Mouse (Mus musculus) hindbrain, embryonic 15.5 days (tissue): ENCODE data around the gene Hspa12b. TPM values are rescaled to one million over a fixed set of nuclear protein-coding genes. Genes with fewer than 3 reads are reported as not detected.
"Not testable (repeated sequence)": the region's sequence is repeated elsewhere in the genome, so short reads cannot be mapped to it uniquely, and the experiment has no call there.

Experiments
- ATAC-seq: fragments of 200-750 bp; cut with Nextera tagmentation; 2 replicates; pipeline ENCODE4 v1.8.0; 2017; ENCODE audit warnings: low read depth, moderate number of reproducible peaks, moderate TSS enrichment; ENCODE audit not compliant: low FRiP score
- H3K27ac ChIP-seq: fragments of 300-500 bp; sonication (generic); replicated peaks from 2 replicates; pipeline ENCODE4 v1.5.1; 2015; ENCODE audit warnings: mild to moderate bottlenecking, inconsistent platforms
- H3K27me3 ChIP-seq: fragments of 300-500 bp; sonication (generic); 2 replicates; pipeline ENCODE4 v1.6.1; 2015; ENCODE audit warnings: control low read depth, inconsistent platforms
- H3K36me3 ChIP-seq: fragments of 300-500 bp; sonication (generic); 2 replicates; pipeline ENCODE4 v1.6.1; 2015; ENCODE audit warnings: control low read depth, inconsistent platforms
- H3K4me1 ChIP-seq: fragments of 300-500 bp; sonication (generic); replicated peaks from 2 replicates; pipeline ENCODE4 v1.6.1; 2015; ENCODE audit warnings: control low read depth, inconsistent platforms
- H3K4me2 ChIP-seq: fragments of 300-500 bp; sonication (generic); 2 replicates; pipeline ENCODE4 v1.6.1; 2015; ENCODE audit warnings: moderate library complexity, mild to moderate bottlenecking, inconsistent platforms
- H3K4me3 ChIP-seq: fragments of 300-500 bp; sonication (generic); 2 replicates; pipeline ENCODE4 v1.5.1; 2015; ENCODE audit warnings: mild to moderate bottlenecking, inconsistent platforms
- H3K9ac ChIP-seq: fragments of 300-500 bp; sonication (generic); 2 replicates; pipeline ENCODE4 v1.6.1; 2015; ENCODE audit warnings: inconsistent platforms
- H3K9me3 ChIP-seq: fragments of 300-500 bp; sonication (generic); 2 replicates; pipeline ENCODE4 v1.6.1; 2016; ENCODE audit warnings: control low read depth, inconsistent platforms
- WGBS: fragments of 180-500 bp; shearing (Covaris S2); methylation state at CpG from one replicate; pipeline ENCODE4 v1.1.7; 2015; 5-methylcytosine and 5-hydroxymethylcytosine counted together
- polyA plus RNA-seq: library from polyadenylated mRNA; unstranded; fragments of >200 nt; fragmentation: Nextera tagmentation; extraction: Ambion mirVana; gene quantifications from 2 replicates; pipeline ENCODE4 v1.2.1, GENCODE M21; 2015

Hspa12b gene
- polyA plus RNA-seq, 1 experiment from 2014 or later, result 4.8 TPM

DNA sequence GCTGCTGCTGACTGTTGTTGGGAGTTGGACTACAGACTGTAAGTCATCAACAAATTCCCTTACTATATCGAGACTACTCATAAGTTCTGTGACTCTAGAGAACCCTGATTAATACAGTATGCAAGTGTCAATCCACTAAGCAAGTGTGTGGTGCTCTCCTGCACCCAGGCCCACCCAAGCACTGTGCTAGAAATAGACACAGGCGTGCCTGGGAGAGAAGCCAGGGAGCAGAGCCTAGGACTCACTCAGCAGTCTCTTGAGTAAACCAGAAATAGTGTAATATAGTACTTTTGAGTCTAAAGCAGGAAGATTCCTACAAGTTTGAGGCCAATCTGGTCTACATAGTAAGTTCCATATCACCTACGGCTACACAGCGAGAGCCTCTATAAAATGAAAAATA is 23.1 kb upstream of the Hspa12b start:
- Histone ChIP-seq H3K36me3 (no peaks in the 10 kb centered on the region), H3K27me3 (no peaks in the 10 kb centered on the region), H3K4me3 (no peak overlapping the region), H3K4me1 (no peaks in the 10 kb centered on the region), H3K27ac (no peak overlapping the region), H3K9me3 (no peaks in the 10 kb centered on the region), H3K9ac (no peak overlapping the region), H3K4me2 (no peak overlapping the region)
- WGBS, result 89% methylated on average over 4 of the region's 4 CpGs
- ATAC-seq, result no peak

DNA sequence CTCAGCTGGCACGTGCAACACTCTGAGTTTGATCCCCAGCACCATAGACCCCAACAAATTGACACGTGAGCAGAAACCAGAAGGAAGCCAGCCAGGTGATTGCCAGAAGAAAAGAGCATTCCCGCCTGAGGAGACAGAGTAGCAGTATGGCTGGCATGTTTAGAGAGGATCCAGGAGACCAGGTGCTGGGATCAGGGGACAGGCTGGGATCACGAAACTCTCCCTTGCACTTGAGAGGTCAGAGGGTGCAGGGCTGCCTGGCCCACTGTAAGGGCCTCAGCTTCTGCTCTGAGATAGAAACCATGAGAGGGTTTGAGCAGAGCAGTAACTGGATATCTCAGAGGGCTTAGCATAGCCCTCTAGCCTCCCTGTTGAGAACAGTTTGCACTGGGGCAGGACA is 22.0 kb upstream of the Hspa12b start:
- not testable (repeated sequence) for H3K9ac ChIP-seq, H3K4me1 ChIP-seq, H3K4me3 ChIP-seq, H3K9me3 ChIP-seq, H3K4me2 ChIP-seq, ATAC-seq, H3K27ac ChIP-seq, H3K36me3 ChIP-seq, H3K27me3 ChIP-seq
- 73% methylated on average over 4 of the region's 4 CpGs for WGBS

DNA sequence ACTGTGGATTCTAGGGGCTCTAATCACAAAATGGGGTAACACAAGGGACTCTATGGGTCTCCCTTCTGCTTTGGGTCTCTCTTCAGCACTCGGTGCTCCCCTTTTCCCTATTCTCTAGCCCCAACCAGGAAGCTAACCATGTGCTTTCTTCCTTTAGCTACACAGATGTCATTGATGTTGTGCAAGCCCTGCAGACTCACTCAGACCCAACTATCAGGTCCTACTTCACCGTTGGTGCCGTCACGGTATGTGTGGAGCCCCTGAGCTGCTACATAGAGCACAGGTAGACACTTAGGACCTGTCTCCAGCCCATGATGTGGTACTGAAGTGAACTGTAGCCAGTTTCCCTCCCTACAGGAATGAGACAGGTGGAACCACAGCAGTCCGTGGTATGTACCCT is 21.1 kb upstream of the Hspa12b start:
- H3K27me3 ChIP-seq, result no peaks in the 10 kb centered on the region
- H3K27ac ChIP-seq, result no peak overlapping the region
- 94% methylated on average over 5 of the region's 5 CpGs for WGBS
- no peak overlapping the region for H3K9ac ChIP-seq
- no peak overlapping the region for H3K4me2 ChIP-seq
- no peaks in the 10 kb centered on the region for H3K36me3 ChIP-seq
- no peak for ATAC-seq
- H3K4me1 ChIP-seq, result no peaks in the 10 kb centered on the region
- H3K9me3 ChIP-seq, result no peaks in the 10 kb centered on the region
- no peak overlapping the region for H3K4me3 ChIP-seq

DNA sequence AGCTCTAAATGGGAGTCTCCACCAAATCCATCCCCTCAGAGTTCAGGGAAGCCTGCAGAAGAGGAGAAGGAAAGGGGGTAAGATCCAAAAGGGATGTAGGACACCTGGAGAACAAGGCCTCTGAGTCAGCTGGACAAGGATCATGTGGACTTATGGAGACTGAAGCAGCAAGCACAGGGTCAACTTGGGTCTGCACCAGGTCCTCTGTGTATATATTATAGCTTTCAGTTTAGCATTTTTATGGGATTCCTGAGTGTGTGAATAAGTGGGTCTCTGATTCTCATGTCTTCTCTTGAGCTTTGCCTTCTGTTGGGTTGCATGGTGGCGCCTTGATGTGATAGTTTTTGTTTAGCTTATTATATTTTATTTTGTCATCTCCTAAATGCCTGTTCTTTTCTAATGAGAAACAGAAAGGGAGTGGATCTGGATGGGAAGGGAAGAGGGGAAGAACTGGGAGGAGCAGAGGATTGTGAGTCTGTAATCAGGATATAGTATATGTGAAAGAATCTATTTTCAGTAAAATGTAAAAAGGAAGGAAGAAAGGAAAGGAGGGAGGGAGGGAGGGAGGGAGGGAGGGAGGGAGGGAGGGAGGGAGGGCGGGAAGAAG is 8.0 kb upstream of the Hspa12b start:
- no peaks in the 10 kb centered on the region for H3K4me1 ChIP-seq
- no peak overlapping the region for H3K4me2 ChIP-seq
- no peak overlapping the region for H3K4me3 ChIP-seq
- no peaks in the 10 kb centered on the region for H3K9me3 ChIP-seq
- H3K27ac ChIP-seq, result no peak overlapping the region
- H3K36me3 ChIP-seq, result no peaks in the 10 kb centered on the region
- no peak for ATAC-seq
- no peak overlapping the region for H3K9ac ChIP-seq
- WGBS, result 81% methylated on average over 1 of the region's 2 CpGs
- no peaks in the 10 kb centered on the region for H3K27me3 ChIP-seq

DNA sequence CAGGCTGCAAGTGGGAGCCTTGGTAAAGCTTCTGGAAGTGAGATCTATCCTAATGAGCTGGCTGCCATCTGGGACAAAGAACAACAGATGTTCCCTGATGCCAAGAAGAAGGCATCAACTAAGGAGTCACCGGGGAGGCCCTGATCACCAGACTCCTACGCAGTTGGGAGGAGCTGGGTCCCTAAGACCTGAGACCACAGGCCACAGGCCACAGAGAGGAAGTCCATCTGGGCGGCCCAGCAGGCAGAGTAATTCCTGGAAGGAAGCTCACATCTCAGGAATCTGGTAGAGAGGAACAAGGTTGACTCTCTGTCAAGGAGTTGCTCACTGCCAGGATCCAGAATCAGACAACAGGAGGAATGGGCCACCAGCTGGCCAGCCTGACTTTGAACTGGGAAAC is 2.9 kb upstream of the Hspa12b start:
- H3K4me3 ChIP-seq, result no peak overlapping the region
- no peaks in the 10 kb centered on the region for H3K9me3 ChIP-seq
- H3K27ac ChIP-seq, result no peak overlapping the region
- no peak for ATAC-seq
- H3K4me2 ChIP-seq, result no peak overlapping the region
- peaks cover 14% of the 10 kb centered on the region for H3K4me1 ChIP-seq
- H3K27me3 ChIP-seq, result no peaks in the 10 kb centered on the region
- H3K9ac ChIP-seq, result no peak overlapping the region
- H3K36me3 ChIP-seq, result no peaks in the 10 kb centered on the region
- WGBS, result 87% methylated on average over 3 of the region's 3 CpGs

DNA sequence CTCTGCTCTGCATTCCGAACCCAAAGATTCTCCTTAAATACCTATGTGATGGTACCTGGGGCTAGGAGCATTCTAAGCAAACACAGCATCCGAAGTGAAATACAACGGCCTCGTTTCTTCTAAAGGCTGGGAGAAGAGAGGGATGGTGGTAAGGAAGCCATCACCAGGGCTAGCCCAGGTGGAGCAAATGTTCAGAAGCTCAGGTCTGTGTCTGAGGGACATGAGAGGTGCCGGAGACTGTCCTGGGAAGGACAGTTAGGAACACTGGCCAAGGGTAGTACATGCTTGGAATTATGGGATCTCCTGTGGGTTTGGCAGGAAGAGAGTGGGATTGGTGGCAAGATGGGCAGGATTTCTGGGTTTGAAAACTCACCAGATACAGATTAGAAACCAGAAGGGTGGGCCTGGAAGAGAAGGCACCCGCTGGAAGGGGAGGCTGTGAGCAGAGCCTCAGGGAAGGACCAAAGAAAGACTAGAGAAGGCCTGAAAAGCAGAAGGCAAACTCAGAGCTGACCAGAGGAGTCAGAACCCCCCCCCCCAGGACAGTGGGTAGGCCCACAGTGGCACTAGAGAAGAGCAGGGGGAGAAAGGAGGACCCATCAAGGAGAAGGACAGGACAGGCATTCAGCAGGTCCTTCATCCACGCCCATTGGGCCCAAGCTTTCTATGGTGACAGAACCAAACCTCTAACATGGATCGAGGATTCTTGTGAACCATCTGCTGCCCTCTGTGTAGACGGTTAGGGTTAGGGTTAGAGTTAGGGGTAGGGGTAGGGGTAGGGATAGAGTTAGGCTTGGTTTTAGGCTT is 1.7 kb upstream of the Hspa12b start:
- H3K36me3 ChIP-seq, result no peaks in the 10 kb centered on the region
- no peak overlapping the region for H3K27ac ChIP-seq
- no peaks in the 10 kb centered on the region for H3K27me3 ChIP-seq
- no peak overlapping the region for H3K9ac ChIP-seq
- 91% methylated on average over 9 of the region's 9 CpGs for WGBS
- no peak overlapping the region for H3K4me2 ChIP-seq
- no peak for ATAC-seq
- H3K4me3 ChIP-seq, result no peak overlapping the region
- H3K4me1 ChIP-seq, result peaks cover 14% of the 10 kb centered on the region
- H3K9me3 ChIP-seq, result no peaks in the 10 kb centered on the region

DNA sequence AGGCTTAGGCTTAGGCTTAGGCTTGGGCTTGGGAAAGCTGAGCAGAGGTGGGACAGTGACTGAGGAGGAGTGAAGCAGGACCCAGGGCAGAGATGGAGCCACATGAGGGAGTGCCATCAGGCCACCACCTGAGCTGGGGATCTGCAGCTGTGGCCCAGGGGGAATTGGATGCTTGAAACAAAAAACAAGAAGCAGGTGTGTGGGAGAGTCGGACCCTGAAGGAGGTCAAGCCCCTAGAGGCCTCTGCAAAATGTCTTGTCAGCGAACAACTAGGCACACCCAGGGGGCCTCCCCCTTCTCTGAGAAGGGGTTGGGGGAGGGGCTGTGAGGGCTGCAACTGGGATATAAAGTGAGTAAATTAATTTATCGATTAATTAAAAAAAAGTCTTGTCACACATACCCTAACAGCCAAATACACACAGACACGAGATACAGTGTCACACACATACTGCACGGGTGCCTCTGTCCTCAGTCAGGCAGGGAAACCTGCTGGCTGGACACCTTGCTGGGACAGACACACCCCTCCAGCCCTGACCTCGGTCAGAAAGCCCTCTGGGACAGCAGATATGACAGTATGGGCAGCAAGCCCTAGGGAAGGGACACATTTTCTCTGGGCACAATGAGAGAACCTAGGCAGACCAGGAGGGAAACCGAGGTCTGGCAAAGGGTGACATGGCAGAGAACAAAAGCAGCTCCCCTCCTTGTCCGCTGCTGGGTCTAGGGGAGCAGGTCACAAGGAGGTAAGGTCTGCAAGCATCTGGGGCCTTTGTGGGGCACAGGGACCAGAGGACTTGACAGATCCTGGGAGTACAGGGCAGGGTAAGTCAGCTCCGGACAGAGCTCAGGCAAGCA is 890 bp upstream of the Hspa12b start:
- no peak overlapping the region for H3K27ac ChIP-seq
- 39% methylated on average over 9 of the region's 9 CpGs for whole genome bisulfite sequencing
- H3K4me3 ChIP-seq, result no peak overlapping the region
- no peaks in the 10 kb centered on the region for H3K9me3 ChIP-seq
- peak overlapping the region; percentile 70; the same call in 1 of the 2 replicates for H3K4me2 ChIP-seq
- no peaks in the 10 kb centered on the region for H3K27me3 ChIP-seq
- ATAC-seq, result no peak
- H3K9ac ChIP-seq, result no peak overlapping the region
- H3K4me1 ChIP-seq, result peaks cover 14% of the 10 kb centered on the region
- no peaks in the 10 kb centered on the region for H3K36me3 ChIP-seq

DNA sequence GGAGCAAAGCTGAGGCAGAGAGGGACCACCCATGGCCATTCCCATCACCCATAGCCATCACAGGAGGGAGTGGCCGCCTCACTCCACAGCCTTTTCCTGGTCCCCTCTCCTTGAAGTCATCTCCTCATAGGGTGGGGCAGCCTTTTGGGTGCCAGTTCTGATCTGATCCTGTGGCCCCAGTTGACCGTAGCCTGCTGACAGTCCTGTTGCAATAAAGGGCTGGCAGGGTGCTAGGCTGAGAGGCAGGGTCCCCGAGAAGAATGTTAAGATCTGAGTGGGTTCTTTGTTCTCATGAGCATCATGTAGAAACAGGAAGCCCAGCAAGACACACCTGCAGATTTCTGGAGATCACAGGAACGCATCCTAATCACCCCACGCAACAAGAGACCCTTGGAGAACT is 1.1 kb downstream of the Hspa12b start:
- Histone ChIP-seq H3K4me1 (peaks cover 14% of the 10 kb centered on the region), H3K9ac (no peak overlapping the region), H3K27ac (no peak overlapping the region), H3K36me3 (no peaks in the 10 kb centered on the region), H3K4me2 (peak overlapping the region; percentile 70), H3K4me3 (0 out of 2 replicates have a peak overlapping the region, but pooled peaks have one; percentile 35), H3K9me3 (no peaks in the 10 kb centered on the region), H3K27me3 (no peaks in the 10 kb centered on the region)
- no peak for ATAC-seq
- WGBS, result 89% methylated on average over 5 of the region's 5 CpGs

DNA sequence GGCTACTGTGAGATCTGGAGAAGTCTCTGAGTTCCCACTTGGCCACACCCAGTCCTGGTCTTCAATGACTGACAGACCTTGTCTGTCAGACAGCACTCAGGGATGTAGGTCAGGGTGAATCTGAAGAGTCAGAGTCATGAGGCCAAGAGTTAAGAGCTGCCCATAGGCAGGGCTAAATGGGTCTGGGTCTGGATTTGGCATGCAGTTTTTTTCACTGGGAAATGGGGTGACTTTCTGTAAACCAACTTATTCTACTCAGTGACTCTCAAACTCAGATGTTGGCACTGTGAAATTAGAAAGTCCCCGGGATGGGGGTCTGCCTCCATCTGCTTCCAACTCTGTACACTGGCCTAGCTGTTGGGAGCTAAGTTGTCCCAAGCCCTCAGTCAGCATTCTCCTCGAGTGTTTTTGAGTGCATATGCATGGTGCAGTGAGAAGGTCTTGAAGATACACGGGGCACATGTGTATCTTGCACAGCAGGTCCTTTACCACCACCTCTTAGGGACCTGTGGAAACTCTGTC is 1.6 kb downstream of the Hspa12b start:
- Histone ChIP-seq H3K9me3 (no peaks in the 10 kb centered on the region), H3K27ac (no peak overlapping the region), H3K4me2 (peak overlapping the region; percentile 19; the same call in 1 of the 2 replicates), H3K36me3 (no peaks in the 10 kb centered on the region), H3K4me3 (no peak overlapping the region), H3K9ac (no peak overlapping the region), H3K4me1 (peaks cover 14% of the 10 kb centered on the region), H3K27me3 (no peaks in the 10 kb centered on the region)
- WGBS, result 86% methylated on average over 3 of the region's 3 CpGs
- no peak for ATAC-seq

DNA sequence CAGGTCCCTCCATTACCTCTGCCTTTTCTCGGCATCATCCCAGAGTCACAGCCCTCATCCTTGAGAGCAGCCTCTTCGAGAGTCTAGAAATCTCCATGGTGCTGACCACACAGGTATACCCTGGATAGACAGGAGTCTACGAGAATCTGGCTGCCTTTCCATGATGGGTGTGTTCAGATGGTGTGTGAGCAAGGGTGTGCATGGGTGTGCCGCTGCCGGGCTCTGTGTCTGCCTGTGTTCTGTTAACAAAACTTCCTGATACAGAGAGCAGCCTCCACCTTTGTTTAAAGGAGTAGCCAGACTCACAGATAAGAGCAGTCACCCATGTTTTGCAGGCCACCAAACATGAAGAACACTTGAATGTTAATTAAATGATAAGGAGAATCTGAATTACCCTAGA is 2.8 kb downstream of the Hspa12b start:
- Histone ChIP-seq H3K9ac (no peak overlapping the region), H3K4me3 (no peak overlapping the region), H3K4me1 (peaks cover 14% of the 10 kb centered on the region), H3K27me3 (no peaks in the 10 kb centered on the region), H3K4me2 (no peak overlapping the region), H3K27ac (no peak overlapping the region), H3K36me3 (no peaks in the 10 kb centered on the region), H3K9me3 (no peaks in the 10 kb centered on the region)
- WGBS, result 75% methylated on average over 5 of the region's 5 CpGs
- ATAC-seq, result no peak

DNA sequence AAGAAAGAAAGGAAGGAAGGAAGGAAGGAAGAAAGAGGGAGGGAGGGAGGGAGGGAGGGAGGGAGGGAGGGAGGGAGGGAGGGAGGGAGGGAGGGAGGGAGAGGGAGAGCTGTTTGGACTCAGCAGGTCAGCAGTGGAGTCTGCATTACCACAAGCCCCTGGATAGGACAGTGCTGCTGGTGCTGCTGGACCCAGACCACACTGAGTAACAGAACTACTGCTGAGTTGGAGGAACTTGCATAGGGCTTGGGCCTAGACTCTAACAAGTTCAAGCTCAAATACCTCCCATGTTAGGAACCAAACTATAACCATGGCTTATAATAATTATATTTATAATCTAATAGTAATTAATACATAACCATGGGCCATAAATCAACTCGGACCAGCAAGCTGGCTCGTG is 3.8 kb downstream of the Hspa12b start:
- no peak overlapping the region for H3K4me3 ChIP-seq
- H3K27me3 ChIP-seq, result no peaks in the 10 kb centered on the region
- H3K27ac ChIP-seq, result no peak overlapping the region
- no peaks in the 10 kb centered on the region for H3K9me3 ChIP-seq
- 88% methylated on average over 2 of the region's 2 CpGs for WGBS
- no peak overlapping the region for H3K4me2 ChIP-seq
- H3K36me3 ChIP-seq, result no peaks in the 10 kb centered on the region
- H3K4me1 ChIP-seq, result peaks cover 14% of the 10 kb centered on the region
- ATAC-seq, result no peak
- H3K9ac ChIP-seq, result no peak overlapping the region
